Mouse (Mus musculus): ENCODE measurements around the gene Zfhx3. TPM values are rescaled to one million over a fixed set of nuclear protein-coding genes. Genes with fewer than 3 reads are reported as not detected.

Zfhx3 gene
- polyA plus RNA-seq, 1 experiment from 2014 or later: 22.8 TPM

DNA sequence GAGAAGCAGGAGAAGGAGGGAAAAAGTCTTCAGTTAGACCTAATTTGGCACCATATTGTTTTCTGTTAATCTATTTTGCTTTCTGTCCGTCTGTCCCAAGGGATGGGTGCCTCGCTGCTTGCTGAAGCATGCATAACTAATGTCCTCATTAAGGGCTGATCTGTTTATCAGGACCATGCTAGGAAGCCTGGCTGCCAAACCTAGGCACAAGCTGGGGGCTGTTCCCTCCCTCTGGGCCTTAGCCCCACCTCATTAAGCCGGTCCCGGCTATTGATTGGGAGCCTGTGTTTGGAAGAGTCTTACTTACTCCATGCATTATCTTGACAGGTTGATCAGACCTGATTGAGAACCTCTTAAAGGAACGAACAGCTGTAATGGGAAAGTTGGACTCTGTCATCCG lies 903.7 kb downstream of the Zfhx3 start:
- H3K9me3 ChIP-seq (replicated peaks): no peaks in the 10 kb centered on the region
- WGBS: 18% methylated on average over 6 of the region's 6 CpGs
- no peak overlapping the region for H3K4me2 ChIP-seq
- peaks cover 17% of the 10 kb centered on the region for H3K4me1 ChIP-seq
- H3K4me3 ChIP-seq (replicated peaks): no peak overlapping the region
- H3K27me3 ChIP-seq (replicated peaks): no peaks in the 10 kb centered on the region
- no peak; the same call in 1 of the 2 replicates for ATAC-seq (ENCODE audit: low FRiP score)
- H3K36me3 ChIP-seq: no peaks in the 10 kb centered on the region
- H3K27ac ChIP-seq (replicated peaks): no peak overlapping the region
- H3K9ac ChIP-seq (replicated peaks): no peak overlapping the region

DNA sequence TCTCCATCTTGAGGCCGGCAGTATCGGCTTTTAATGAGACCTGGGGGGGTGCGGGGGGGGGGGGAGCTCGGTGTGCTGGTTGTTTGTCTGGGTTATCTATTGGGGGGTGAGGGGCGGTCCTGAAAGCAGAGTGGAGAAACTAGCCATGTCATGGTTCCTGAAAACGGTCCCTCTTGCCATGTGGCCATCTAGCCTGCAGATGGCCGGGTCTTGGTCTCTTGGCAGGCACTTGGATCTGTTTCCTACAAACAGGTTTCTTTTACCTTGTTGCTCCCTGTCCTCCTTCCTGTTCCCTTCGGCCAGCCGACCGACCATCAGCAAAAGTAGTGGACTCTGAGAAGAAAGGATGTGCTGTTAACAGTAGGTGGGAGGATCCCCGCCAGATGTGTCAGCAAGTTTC lies 904.4 kb downstream of the Zfhx3 start:
- no peak for ATAC-seq (ENCODE audit: low FRiP score)
- H3K4me2 ChIP-seq: no peak overlapping the region
- no peak overlapping the region for H3K27ac ChIP-seq (replicated peaks)
- peaks cover 17% of the 10 kb centered on the region for H3K4me1 ChIP-seq
- no peaks in the 10 kb centered on the region for H3K36me3 ChIP-seq
- no peak overlapping the region for H3K4me3 ChIP-seq (replicated peaks)
- no peaks in the 10 kb centered on the region for H3K9me3 ChIP-seq (replicated peaks)
- WGBS: 59% methylated on average over 10 of the region's 11 CpGs
- no peak overlapping the region for H3K9ac ChIP-seq (replicated peaks)
- H3K27me3 ChIP-seq (replicated peaks): no peaks in the 10 kb centered on the region

DNA sequence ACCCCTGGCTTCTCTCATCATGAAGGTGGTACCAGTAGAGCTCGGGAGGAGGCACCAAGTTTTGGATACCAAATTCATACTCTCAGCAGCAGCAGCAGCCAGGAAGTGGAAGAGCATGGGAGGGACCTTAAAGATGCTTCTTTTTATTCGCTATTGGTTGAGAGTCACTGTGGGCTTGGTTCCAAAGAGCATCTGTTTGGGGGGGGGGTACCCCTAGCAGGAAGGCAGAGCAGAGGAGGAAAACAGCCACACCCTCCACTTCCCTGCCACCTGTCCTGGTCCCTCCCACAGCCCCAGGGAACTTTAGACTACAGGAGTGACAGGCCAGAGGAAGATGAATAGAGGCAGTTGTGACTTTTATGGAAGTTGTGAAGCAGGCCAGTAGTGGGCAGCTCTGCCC lies 904.9 kb downstream of the Zfhx3 start:
- no peaks in the 10 kb centered on the region for H3K27me3 ChIP-seq (replicated peaks)
- H3K36me3 ChIP-seq: no peaks in the 10 kb centered on the region
- H3K4me2 ChIP-seq: no peak overlapping the region
- H3K4me1 ChIP-seq: peaks cover 18% of the 10 kb centered on the region
- H3K27ac ChIP-seq (replicated peaks): no peak overlapping the region
- H3K9me3 ChIP-seq (replicated peaks): no peaks in the 10 kb centered on the region
- no peak overlapping the region for H3K9ac ChIP-seq (replicated peaks)
- 81% methylated on average over 2 of the region's 2 CpGs for WGBS
- ATAC-seq (ENCODE audit: low FRiP score): no peak
- no peak overlapping the region for H3K4me3 ChIP-seq (replicated peaks)

DNA sequence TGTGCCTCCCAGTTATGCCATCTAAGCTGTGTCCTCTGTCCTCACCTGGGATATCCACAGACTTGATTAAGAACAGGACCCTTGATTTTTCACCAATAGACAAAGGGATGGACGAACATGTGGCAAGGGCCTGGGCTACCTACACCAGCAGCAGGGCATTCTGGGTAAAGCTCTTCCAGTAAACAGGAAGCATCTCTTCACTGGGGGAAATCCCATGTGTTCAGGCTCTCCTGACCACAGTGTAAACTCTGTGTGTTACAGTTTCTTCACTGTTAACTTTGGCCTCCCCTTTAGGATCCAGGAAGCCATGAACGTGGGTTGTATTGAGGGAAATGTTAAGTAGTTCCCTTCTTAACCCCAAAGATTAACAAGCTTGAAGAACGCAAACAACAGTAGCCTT lies 906.0 kb downstream of the Zfhx3 start:
- Histone ChIP-seq H3K4me3 (replicated peaks) (no peak overlapping the region), H3K9ac (replicated peaks) (no peak overlapping the region), H3K4me2 (no peak overlapping the region), H3K27ac (replicated peaks) (no peak overlapping the region), H3K4me1 (peaks cover 27% of the 10 kb centered on the region), H3K27me3 (replicated peaks) (no peaks in the 10 kb centered on the region), H3K36me3 (no peaks in the 10 kb centered on the region), H3K9me3 (replicated peaks) (no peaks in the 10 kb centered on the region)
- whole genome bisulfite sequencing: 91% methylated on average over 3 of the region's 3 CpGs
- ATAC-seq (ENCODE audit: low FRiP score): no peak

DNA sequence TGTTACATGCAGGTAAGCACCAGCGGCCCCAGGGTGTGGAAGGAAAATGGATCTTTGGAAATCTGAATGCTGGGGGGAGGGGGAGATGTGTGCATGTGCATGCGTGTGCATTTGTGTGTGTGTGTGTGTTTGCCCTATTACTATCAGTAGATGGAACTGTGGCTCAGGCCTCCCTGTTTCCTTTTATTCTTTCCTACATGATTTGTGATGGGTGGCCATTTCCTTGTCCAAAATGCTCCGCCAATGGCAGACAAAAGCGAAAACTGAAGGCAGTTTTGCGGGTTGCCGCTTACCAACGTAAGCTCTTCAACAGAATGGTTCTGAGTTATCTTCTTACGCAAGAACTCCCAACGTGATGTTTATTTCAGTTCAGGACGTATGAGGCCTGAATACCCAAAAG lies 910.6 kb downstream of the Zfhx3 start:
- Histone ChIP-seq H3K4me3 (replicated peaks) (no peak overlapping the region), H3K9ac (replicated peaks) (no peak overlapping the region), H3K36me3 (peaks cover 3% of the 10 kb centered on the region; the same call in 1 of the 2 replicates), H3K9me3 (replicated peaks) (no peaks in the 10 kb centered on the region), H3K27ac (replicated peaks) (0 out of 2 replicates have a peak overlapping the region, but pooled peaks have one; percentile 60), H3K27me3 (replicated peaks) (no peaks in the 10 kb centered on the region), H3K4me1 (peaks cover 17% of the 10 kb centered on the region), H3K4me2 (no peak overlapping the region)
- no peak for ATAC-seq (ENCODE audit: low FRiP score)
- 86% methylated on average over 10 of the region's 10 CpGs for WGBS

DNA sequence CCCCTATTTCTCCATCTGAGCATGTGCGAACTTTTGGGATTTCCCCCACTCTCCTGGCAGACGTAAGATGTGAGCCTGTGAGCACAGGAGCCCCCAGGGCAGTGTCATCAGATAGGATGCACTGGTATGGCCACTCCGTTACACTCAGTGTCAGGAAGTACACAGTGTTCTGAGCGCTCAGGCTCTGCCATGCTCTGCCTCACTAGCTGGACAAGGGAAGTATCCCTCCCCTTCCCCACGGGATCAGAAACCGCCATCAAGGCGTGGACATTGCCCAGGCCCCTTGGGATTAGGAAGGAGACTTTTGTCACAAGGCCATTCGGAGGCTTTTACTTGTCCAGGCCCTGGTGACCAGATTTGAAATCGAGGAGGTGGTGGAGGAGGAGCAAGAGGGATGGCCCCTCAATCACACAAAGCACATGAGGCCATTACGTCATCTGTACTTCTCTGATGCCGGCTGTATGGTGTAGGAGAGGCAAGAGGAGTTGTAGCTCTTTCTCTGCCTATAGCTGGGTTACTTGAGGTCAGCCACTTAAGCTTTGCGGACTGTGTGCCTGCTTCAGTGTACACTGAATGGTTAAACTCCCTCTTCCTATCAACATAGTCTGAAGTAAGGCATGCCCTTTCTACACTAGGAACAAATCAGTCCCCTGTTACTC lies 912.1 kb downstream of the Zfhx3 start:
- WGBS: 71% methylated on average over 12 of the region's 12 CpGs
- H3K4me1 ChIP-seq: peaks cover 19% of the 10 kb centered on the region
- H3K36me3 ChIP-seq: peaks cover 3% of the 10 kb centered on the region; the same call in 1 of the 2 replicates
- H3K4me3 ChIP-seq (replicated peaks): no peak overlapping the region
- H3K9ac ChIP-seq (replicated peaks): no peak overlapping the region
- no peaks in the 10 kb centered on the region for H3K9me3 ChIP-seq (replicated peaks)
- ATAC-seq (ENCODE audit: low FRiP score): no peak
- H3K27ac ChIP-seq (replicated peaks): no peak overlapping the region
- H3K4me2 ChIP-seq: no peak overlapping the region
- H3K27me3 ChIP-seq (replicated peaks): no peaks in the 10 kb centered on the region

DNA sequence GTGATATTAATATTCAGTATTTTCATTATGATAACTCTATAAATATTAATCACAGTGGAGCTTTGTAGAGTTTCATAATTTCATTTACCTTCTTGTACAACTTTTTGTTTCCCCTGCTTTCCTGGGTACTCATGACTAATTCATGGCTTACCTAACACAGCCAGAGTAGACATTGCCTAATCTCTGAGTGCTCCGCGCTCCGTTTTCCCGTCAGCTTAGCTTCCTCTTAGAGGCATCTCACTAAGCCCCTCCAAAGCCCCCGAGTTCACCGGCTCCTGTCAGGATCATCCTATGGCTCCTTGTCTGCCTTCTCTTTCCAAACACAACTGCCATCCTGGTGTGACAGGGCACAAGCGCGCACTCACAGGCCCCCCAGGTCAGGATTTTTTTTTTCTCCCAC lies 916.6 kb downstream of the Zfhx3 start:
- H3K4me2 ChIP-seq: no peak overlapping the region
- no peak for ATAC-seq (ENCODE audit: low FRiP score)
- no peak overlapping the region for H3K4me3 ChIP-seq (replicated peaks)
- H3K4me1 ChIP-seq: peaks cover 20% of the 10 kb centered on the region
- H3K9me3 ChIP-seq (replicated peaks): no peaks in the 10 kb centered on the region
- H3K27ac ChIP-seq (replicated peaks): no peak overlapping the region
- peaks cover 3% of the 10 kb centered on the region; the same call in 1 of the 2 replicates for H3K36me3 ChIP-seq
- no peak overlapping the region for H3K9ac ChIP-seq (replicated peaks)
- H3K27me3 ChIP-seq (replicated peaks): no peaks in the 10 kb centered on the region
- WGBS: 87% methylated on average over 8 of the region's 8 CpGs

DNA sequence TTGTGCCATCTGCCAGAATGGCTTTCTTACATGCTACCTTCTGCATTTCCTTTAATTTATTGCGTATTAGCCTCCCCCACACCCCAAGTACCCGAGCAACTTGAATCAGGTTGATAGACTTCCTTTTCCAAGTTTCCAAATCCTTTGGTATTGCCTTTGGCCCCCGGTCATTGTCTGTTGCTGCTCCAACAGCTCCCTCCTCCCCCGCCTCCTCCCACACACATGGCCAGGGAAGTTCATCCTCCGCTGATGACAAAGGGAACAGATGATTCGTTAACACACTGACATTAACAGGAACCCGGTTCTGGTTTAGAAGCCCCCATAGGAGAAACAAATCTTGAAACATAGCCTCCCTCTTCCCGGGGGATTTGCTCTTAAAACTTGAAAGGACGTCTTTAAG lies 917.5 kb downstream of the Zfhx3 start:
- no peaks in the 10 kb centered on the region for H3K27me3 ChIP-seq (replicated peaks)
- H3K4me1 ChIP-seq: peaks cover 17% of the 10 kb centered on the region
- no peak overlapping the region for H3K4me3 ChIP-seq (replicated peaks)
- H3K9me3 ChIP-seq (replicated peaks): no peaks in the 10 kb centered on the region
- H3K36me3 ChIP-seq: peaks cover 3% of the 10 kb centered on the region; the same call in 1 of the 2 replicates
- no peak for ATAC-seq (ENCODE audit: low FRiP score)
- no peak overlapping the region for H3K4me2 ChIP-seq
- no peak overlapping the region for H3K9ac ChIP-seq (replicated peaks)
- H3K27ac ChIP-seq (replicated peaks): no peak overlapping the region
- 58% methylated on average over 9 of the region's 9 CpGs for whole genome bisulfite sequencing

DNA sequence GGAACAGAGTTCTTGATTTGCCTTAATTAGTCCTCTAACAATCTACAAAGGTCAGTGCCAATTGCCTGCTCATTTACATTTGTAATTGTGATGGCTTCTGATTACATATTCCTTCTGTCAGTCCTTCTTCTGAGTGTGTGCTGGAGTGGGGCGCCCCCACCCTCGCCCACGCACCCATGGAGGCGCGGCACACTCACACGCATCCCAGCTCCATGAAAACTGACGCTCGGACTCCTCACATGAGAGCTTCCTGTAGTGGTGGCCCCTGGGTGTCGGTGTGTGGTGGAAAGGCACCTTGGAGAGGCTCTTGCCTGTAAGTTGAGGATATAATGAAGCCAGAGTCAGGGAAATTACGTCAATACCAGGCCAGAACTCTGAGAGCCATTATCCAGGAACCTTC lies 921.0 kb downstream of the Zfhx3 start:
- Histone ChIP-seq H3K36me3 (no peaks in the 10 kb centered on the region), H3K9me3 (replicated peaks) (no peaks in the 10 kb centered on the region), H3K27ac (replicated peaks) (0 out of 2 replicates have a peak overlapping the region, but pooled peaks have one; percentile 19), H3K9ac (replicated peaks) (no peak overlapping the region), H3K4me3 (replicated peaks) (no peak overlapping the region), H3K4me2 (no peak overlapping the region), H3K4me1 (peaks cover 17% of the 10 kb centered on the region), H3K27me3 (replicated peaks) (no peaks in the 10 kb centered on the region)
- WGBS: 84% methylated on average over 10 of the region's 10 CpGs
- no peak for ATAC-seq (ENCODE audit: low FRiP score)

DNA sequence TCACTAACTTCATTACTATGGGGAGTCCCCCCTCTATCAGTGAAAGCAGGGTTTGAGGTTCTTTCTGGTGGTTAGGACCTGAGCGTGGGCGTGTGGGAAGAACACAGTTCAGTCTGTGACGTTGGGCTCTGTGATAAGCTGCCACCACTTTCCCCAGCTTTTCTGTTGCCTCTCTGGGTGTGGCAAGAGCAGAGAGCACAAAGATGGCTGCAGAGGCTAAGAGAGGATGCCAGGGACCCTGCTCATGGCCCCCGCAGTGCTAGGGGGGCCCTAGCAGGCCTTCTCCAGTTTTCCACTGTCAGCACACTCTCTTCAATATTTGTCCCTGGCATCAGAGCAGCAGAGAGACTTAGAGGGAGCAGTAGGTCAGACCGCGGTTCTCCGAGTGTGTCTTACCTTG lies 924.0 kb downstream of the Zfhx3 start:
- Histone ChIP-seq H3K4me2 (no peak overlapping the region), H3K9ac (replicated peaks) (no peak overlapping the region), H3K4me3 (replicated peaks) (no peak overlapping the region), H3K27ac (replicated peaks) (no peak overlapping the region), H3K9me3 (replicated peaks) (no peaks in the 10 kb centered on the region), H3K36me3 (no peaks in the 10 kb centered on the region), H3K4me1 (peaks cover 9% of the 10 kb centered on the region), H3K27me3 (replicated peaks) (no peaks in the 10 kb centered on the region)
- ATAC-seq (ENCODE audit: low FRiP score): no peak
- WGBS: 98% methylated on average over 7 of the region's 7 CpGs

DNA sequence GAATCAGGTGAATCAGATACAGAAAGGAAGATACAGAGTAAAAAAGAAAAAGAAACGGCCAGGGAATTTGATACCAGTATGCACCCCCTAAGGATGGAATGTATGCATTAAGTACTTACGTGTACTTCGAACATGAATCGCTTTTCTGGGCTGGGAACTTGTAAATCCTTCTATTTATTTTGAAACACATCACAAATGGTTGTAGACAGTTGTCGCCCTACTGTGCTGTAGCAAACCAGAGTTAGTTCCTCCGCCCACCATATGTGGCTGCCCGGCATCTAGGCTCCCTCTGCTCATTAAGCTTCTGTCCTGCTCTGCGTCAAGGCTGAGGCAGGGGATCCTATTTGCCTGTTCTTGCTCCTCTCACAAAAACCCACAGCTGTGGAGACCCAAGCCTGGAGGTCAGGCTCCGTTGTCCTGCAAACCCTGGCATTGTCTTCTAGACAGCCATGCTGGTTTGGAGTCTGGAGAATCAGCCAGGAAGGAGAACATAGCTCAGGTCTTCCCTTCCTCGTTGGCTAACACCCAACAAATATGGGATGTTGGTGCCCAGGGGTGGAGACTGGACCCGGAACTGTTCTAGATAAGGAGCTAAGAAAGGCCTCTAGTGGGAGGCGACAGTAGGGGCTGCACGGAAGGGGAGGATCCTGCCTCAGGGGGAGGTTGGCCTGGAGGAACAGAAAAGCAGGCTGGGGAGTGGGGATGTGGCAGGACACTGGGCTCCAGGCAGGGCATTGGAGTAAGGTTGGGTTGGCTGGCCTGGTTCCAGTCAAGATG lies 925.2 kb downstream of the Zfhx3 start:
- no peak overlapping the region for H3K4me3 ChIP-seq (replicated peaks)
- peaks cover 9% of the 10 kb centered on the region for H3K4me1 ChIP-seq
- no peaks in the 10 kb centered on the region for H3K36me3 ChIP-seq
- no peak overlapping the region for H3K9ac ChIP-seq (replicated peaks)
- 81% methylated on average over 13 of the region's 13 CpGs for WGBS
- no peak overlapping the region for H3K4me2 ChIP-seq
- H3K27me3 ChIP-seq (replicated peaks): no peaks in the 10 kb centered on the region
- ATAC-seq (ENCODE audit: low FRiP score): no peak
- H3K9me3 ChIP-seq (replicated peaks): no peaks in the 10 kb centered on the region
- H3K27ac ChIP-seq (replicated peaks): no peak overlapping the region
